Comparison of ENCODE assay signal across 8 mouse cellular contexts in the genomic region with DNA sequence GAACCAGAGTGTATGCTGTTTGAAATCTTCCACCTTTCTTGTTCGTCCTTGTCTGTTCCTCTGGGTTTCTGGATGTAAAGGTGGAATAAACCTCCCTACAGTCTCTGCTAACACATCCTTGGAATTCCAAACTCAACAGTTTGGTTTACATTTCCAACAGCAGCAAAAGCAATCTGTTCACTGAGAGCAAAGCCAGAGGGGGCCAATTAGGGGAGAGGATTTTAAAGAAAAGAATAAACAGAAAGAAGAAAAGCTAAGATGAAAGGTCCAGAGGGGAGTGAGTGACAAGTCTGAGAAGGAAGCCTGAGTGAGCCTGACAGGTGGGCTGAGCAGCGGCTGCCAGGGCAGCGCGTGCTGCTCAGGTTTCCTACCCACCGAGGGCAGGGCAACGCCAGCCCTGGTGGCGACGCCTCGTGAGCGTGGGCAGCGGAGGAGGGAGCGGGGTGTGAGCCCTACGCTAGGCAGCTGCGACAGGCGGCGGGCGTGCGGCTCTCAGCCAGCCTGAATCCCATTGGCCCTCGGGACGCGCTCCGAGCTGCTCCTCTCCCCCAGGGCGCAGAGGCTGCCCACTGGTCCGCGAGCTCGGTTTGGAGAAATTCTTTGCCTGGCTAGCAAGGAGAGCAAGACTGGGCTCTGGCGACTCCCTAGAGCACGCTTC. TPM values are rescaled to one million over a fixed set of nuclear protein-coding genes. Genes with fewer than 3 reads are reported as not detected.
DNase-seq lines count a peak whose midpoint lies in the region; ATAC-seq and TF ChIP-seq lines count a peak whose summit lies in the region.

A gene (plus strand): TSS at position 648 of the 658 bp plus-strand sequence.

- H3K4me2 ChIP-seq in forebrain, embryonic 14.5 days (ENCODE audit: low read length), result peak within 1 kb of the TSS; percentile 94
- peak within 1 kb of the TSS; percentile 87 for H3K4me2 ChIP-seq in neural tube, embryonic 12.5 days (replicated peaks)

- peak within 1 kb of the TSS; percentile 80 for H3K4me3 ChIP-seq in E14TG2a.4 (replicated peaks; ENCODE audit: low read length)
- peak within 1 kb of the TSS; percentile 49 for H3K4me3 ChIP-seq in forebrain, embryonic 14.5 days (ENCODE audit: low read depth, low read length)
- H3K4me3 ChIP-seq in neural tube, embryonic 12.5 days, result peak within 1 kb of the TSS; percentile 53

- under 1% methylated on average over 27 of the region's 28 CpGs for WGBS in forebrain, embryonic 14.5 days
- WGBS in neural tube, embryonic 12.5 days, result 1% methylated on average over 28 of the region's 28 CpGs

- peak; percentile 22 to 42 for DNase-seq in cerebellum, postnatal 4 days (ENCODE audit: low spot score in 2 of 2)
- DNase-seq in cerebellum, adult 8-10 months, result no peak
- DNase-seq in forebrain, embryonic 14.5 days (ENCODE audit: low spot score), result peak; percentile 63
- peak; percentile 8 to 26 for DNase-seq in layer of hippocampus, postnatal 25 days (ENCODE audit: extremely low spot score in 1 of 2, low spot score in 1 of 2)
- no peak for DNase-seq in spleen, postnatal 4 days (ENCODE audit: low spot score in 2 of 2)
- DNase-seq in thymus, postnatal 4 days, result no peak

- H3K9ac ChIP-seq in forebrain, embryonic 14.5 days (ENCODE audit: low read length), result peak within 1 kb of the TSS; percentile 54
- H3K9ac ChIP-seq in neural tube, embryonic 12.5 days, result peak within 1 kb of the TSS; percentile 42

- H3K27ac ChIP-seq in forebrain, embryonic 14.5 days (ENCODE audit: low read depth, low read length), result no peak within 1 kb of the TSS
- H3K27ac ChIP-seq in neural tube, embryonic 12.5 days, result no peak within 1 kb of the TSS

- no peak for TF ChIP-seq CTCF in E14TG2a.4 (conservative IDR thresholded peaks at IDR 0.05; ENCODE audit: low read length)

- H3K27me3 ChIP-seq in E14TG2a.4 (ENCODE audit: insufficient read depth, low read length), result peaks cover 67% of the 10 kb centered on the region
- peaks cover 36% of the 10 kb centered on the region for H3K27me3 ChIP-seq in forebrain, embryonic 14.5 days (replicated peaks; ENCODE audit: control insufficient read depth, insufficient read depth, low read length)
- peaks cover 54% of the 10 kb centered on the region for H3K27me3 ChIP-seq in neural tube, embryonic 12.5 days (replicated peaks)

- H3K9me3 ChIP-seq in E14TG2a.4 (ENCODE audit: low read length), result peaks cover 15% of the 10 kb centered on the region
- H3K9me3 ChIP-seq in forebrain, embryonic 14.5 days (replicated peaks; ENCODE audit: control insufficient read depth, low read length), result no peaks in the 10 kb centered on the region
- H3K9me3 ChIP-seq in neural tube, embryonic 12.5 days, result no peaks in the 10 kb centered on the region

- peaks cover 25% of the 10 kb centered on the region for H3K4me1 ChIP-seq in E14TG2a.4 (replicated peaks; ENCODE audit: low read depth, low read length)
- peaks cover 19% of the 10 kb centered on the region; the same call in 1 of the 2 replicates for H3K4me1 ChIP-seq in forebrain, embryonic 14.5 days (ENCODE audit: control insufficient read depth, insufficient read depth, low read length)
- H3K4me1 ChIP-seq in neural tube, embryonic 12.5 days, result peaks cover 28% of the 10 kb centered on the region; the same call in 1 of the 2 replicates

- peak; percentile 68 for ATAC-seq in forebrain, embryonic 14.5 days
- peak; percentile 61 for ATAC-seq in neural tube, embryonic 12.5 days (ENCODE audit: low FRiP score, low read depth)

- no peaks in the 10 kb centered on the region for H3K36me3 ChIP-seq in E14TG2a.4 (ENCODE audit: insufficient read depth, low read length)
- H3K36me3 ChIP-seq in forebrain, embryonic 14.5 days (ENCODE audit: control insufficient read depth, insufficient read depth, low read length), result no peaks in the 10 kb centered on the region
- no peaks in the 10 kb centered on the region for H3K36me3 ChIP-seq in neural tube, embryonic 12.5 days

RNA-seq across cellular contexts. Expression of the gene that starts here (rescaled TPM):
- 4.1 and 4.8 TPM in 2 replicates for polyA plus RNA-seq in forebrain, embryonic 14.5 days (2014; fragmentation: Nextera tagmentation; extraction: Ambion mirVana)
- 1 to 10 TPM; 5.3 TPM for total RNA-seq in layer of hippocampus, postnatal 25 days (2021)
- 1.5 and 2.5 TPM in 2 replicates for polyA plus RNA-seq in neural tube, embryonic 12.5 days (2016; fragmentation: Nextera tagmentation; extraction: Ambion mirVana)

Comparison
In these comparisons a context has a peak if more than half of its experiments do, and no peak if none do; other contexts are left out.
1. DNase-seq: peak in cerebellum, postnatal 4 days (2 of 2), forebrain, embryonic 14.5 days (single experiment) and layer of hippocampus, postnatal 25 days (2 of 2); none in cerebellum, adult 8-10 months (single experiment), spleen, postnatal 4 days (0 of 2) and thymus, postnatal 4 days (single experiment).
2. Peak in every context shown above with its lines, with median percentiles within 50 percentile points of each other: H3K4me3 ChIP-seq.